Mouse (Mus musculus) lung, embryonic 15.5 days (tissue): ENCODE results near the gene 2310061I04Rik. TPM values are rescaled to one million over a fixed set of nuclear protein-coding genes. Genes with fewer than 3 reads are reported as not detected.

Experiments used
- ATAC-seq: fragments of 200-750 bp; cut with Nextera tagmentation; 2 replicates; pipeline ENCODE4 v1.8.0; 2017; ENCODE audit warnings: moderate number of reproducible peaks, borderline replicate concordance; ENCODE audit not compliant: low FRiP score, low TSS enrichment; ENCODE audit errors: extremely low read depth
- H3K27ac ChIP-seq: fragments of 300-500 bp; sonication (generic); 2 replicates; pipeline ENCODE4 v1.5.1; 2015; ENCODE audit warnings: moderate library complexity, mild to moderate bottlenecking, inconsistent platforms
- H3K27me3 ChIP-seq: fragments of 300-500 bp; sonication (generic); 2 replicates; pipeline ENCODE4 v1.6.1; 2015; ENCODE audit warnings: inconsistent platforms
- H3K36me3 ChIP-seq: fragments of 300-500 bp; sonication (generic); 2 replicates; pipeline ENCODE4 v1.6.1; 2015; ENCODE audit warnings: inconsistent platforms
- H3K4me1 ChIP-seq: fragments of 300-500 bp; sonication (generic); 2 replicates; pipeline ENCODE4 v1.6.1; 2015; ENCODE audit warnings: inconsistent platforms
- H3K4me2 ChIP-seq: fragments of 300-500 bp; sonication (generic); 2 replicates; pipeline ENCODE4 v1.6.1; 2015; ENCODE audit warnings: inconsistent platforms, mild to moderate bottlenecking, moderate library complexity
- H3K4me3 ChIP-seq: fragments of 300-500 bp; sonication (generic); 2 replicates; pipeline ENCODE4 v1.5.1; 2015; ENCODE audit warnings: mild to moderate bottlenecking, inconsistent platforms
- H3K9ac ChIP-seq: fragments of 300-500 bp; sonication (generic); 2 replicates; pipeline ENCODE4 v1.6.1; 2015; ENCODE audit warnings: inconsistent platforms
- H3K9me3 ChIP-seq: fragments of 300-500 bp; sonication (generic); 2 replicates; pipeline ENCODE4 v1.6.1; 2016; ENCODE audit warnings: inconsistent platforms
- WGBS: fragments of 180-500 bp; shearing (Covaris S2); methylation state at CpG from one replicate; pipeline ENCODE4 v1.1.7; 2015; 5-methylcytosine and 5-hydroxymethylcytosine counted together
- polyA plus RNA-seq: library from polyadenylated mRNA; unstranded; fragments of >200 nt; fragmentation: Nextera tagmentation; extraction: Ambion mirVana; gene quantifications from 2 replicates; pipeline ENCODE4 v1.2.1, GENCODE M21; 2015

The 2310061I04Rik gene
- polyA plus RNA-seq, 1 experiment from 2014 or later, result 20.5 TPM

DNA sequence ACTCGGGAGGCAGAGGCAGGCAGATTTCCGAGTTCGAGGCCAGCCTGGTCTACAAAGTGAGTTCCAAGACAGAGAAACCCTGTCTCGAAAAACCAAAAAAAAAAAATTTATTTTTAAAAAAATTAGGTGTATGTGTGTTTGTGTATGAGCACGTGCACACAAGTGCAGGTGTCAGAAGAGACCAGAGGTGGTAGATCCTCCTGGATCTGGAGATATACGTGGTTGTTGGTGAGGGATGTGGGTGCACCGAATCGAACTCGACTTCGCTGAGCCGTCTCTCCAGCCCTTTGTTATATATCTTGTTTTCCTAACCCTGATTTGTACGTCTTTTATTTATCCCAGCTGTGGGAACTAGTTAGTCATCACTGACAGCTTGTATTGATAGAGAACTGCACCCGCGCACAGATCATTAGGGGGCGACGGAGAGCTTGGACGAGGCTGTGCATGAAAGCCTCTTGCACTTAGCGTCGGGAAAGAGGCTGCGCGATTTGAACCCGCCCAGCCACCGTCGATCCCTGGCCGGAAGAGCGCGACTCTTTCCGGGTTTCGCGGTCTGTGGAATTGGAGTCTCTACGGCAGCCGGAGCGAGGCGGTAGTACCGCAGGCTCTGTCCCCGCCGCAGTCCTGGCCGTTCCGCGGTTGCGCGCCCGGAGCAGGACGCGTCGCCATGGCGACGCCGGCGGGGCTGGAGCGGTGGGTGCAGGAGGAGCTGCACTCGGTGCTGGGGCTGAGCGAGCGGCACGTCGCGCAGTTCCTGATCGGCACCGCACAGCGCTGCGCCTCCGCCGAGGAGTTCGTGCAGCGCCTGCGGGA is 17.8 kb downstream of the 2310061I04Rik start, which contains the start of gene Dhx16:
Gene Dhx16 (plus strand): TSS at position 575 of the 813 bp plus-strand sequence.
- H3K27me3 ChIP-seq, result no peaks in the 10 kb centered on the region
- H3K4me3 ChIP-seq, result peak within 1 kb of the TSS; percentile 96
- ATAC-seq, result peak; percentile 86
- H3K27ac ChIP-seq, result peak within 1 kb of the TSS; percentile 69
- peaks cover 52% of the 10 kb centered on the region for H3K36me3 ChIP-seq
- peaks cover 16% of the 10 kb centered on the region for H3K4me1 ChIP-seq
- WGBS, result 5% methylated on average over 66 of the region's 66 CpGs
- no peaks in the 10 kb centered on the region for H3K9me3 ChIP-seq
- H3K9ac ChIP-seq, result peak within 1 kb of the TSS; percentile 82
- peak within 1 kb of the TSS; percentile 76 for H3K4me2 ChIP-seq

DNA sequence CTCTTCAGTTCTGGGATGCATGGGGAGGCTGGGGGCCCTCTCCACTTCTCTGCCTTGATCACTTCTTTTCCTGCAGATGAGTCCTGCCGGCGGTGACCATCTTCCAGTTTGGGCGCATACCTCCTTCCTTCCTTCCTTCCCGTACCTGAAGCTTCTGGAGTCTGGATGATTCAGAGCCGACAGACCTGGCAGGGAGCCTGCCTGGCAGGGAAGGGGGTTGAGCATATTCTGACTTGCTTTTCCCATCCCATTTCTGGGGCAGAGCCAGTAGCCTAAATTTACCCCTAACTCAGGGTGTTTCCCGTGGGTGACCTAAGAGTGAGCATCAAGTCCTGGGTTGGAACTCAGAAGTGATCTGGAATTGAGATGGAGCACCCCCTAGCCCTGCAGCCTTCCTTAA is 22.5 kb downstream of the 2310061I04Rik start:
- Histone ChIP-seq H3K9me3 (no peaks in the 10 kb centered on the region), H3K27ac (no peak overlapping the region), H3K27me3 (no peaks in the 10 kb centered on the region), H3K36me3 (peaks cover 30% of the 10 kb centered on the region), H3K9ac (no peak overlapping the region), H3K4me3 (no peak overlapping the region), H3K4me1 (peaks cover 29% of the 10 kb centered on the region), H3K4me2 (no peak overlapping the region)
- 76% methylated on average over 6 of the region's 6 CpGs for WGBS
- no peak for ATAC-seq

GRCm38 (mm10) chr17:35873774-35874519 is 23.3 kb downstream of the 2310061I04Rik start:
- ATAC-seq, result peak; percentile 23; the same call in 1 of the 2 replicates
- Histone ChIP-seq H3K4me3 (0 out of 2 replicates have a peak overlapping the region, but pooled peaks have one; percentile 2), H3K27ac (no peak overlapping the region; the same call in 1 of the 2 replicates)

DNA sequence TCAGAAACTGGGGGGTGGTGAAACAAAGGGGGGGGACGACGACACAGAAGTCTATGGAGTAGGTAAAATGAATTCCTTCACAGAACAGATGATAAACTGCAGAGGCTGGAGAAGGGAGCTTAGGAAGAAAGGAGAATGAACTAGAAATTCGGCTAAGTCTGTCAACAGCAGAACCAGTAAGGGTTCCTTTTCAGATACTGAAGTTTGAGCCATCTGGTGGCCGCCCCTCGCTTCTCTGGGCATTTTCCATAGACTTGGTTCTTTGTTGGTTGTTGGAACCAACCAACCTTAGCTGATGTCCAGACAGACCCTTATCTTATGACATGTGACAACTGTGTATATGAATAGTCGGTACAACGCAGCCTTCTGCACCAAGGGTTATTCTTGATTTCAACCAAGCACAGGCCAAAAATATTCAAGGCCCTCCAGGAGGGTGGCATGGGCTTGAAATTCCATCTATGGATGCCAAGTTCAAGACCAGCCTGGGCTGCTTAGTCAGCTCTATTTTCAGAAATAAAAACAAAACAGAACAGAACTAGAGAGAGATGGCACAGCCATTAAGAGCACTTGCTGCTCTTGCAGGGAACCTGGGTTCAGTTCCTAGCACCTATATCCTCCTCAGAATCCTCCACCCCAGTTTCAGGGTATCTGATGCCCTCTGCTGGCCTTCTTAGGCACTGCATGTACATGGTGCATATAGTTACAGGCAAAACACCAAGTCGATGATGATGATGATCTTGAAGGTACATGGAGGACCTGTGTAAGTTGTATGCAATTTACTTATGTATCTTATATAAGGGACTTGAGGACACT is 26.1 kb downstream of the 2310061I04Rik start:
- 68% methylated on average over 8 of the region's 8 CpGs for WGBS
- peak overlapping the region; percentile 90 for H3K4me2 ChIP-seq
- peak overlapping the region; percentile 99 for H3K27ac ChIP-seq
- ATAC-seq, result no peak
- H3K36me3 ChIP-seq, result peaks cover 24% of the 10 kb centered on the region
- H3K4me1 ChIP-seq, result peaks cover 51% of the 10 kb centered on the region
- no peaks in the 10 kb centered on the region for H3K9me3 ChIP-seq
- peak overlapping the region; percentile 79 for H3K9ac ChIP-seq
- peak overlapping the region; percentile 73 for H3K4me3 ChIP-seq
- H3K27me3 ChIP-seq, result no peaks in the 10 kb centered on the region

More at GRCm38 (mm10) chr17:35873774-35874519, 23.3 kb downstream of the 2310061I04Rik start:
- 28% methylated on average over 21 of the region's 21 CpGs for WGBS
- H3K4me1 ChIP-seq, result peaks cover 35% of the 10 kb centered on the region
- H3K36me3 ChIP-seq, result peaks cover 30% of the 10 kb centered on the region
- no peaks in the 10 kb centered on the region for H3K9me3 ChIP-seq
- peak overlapping the region; percentile 22; the same call in 1 of the 2 replicates for H3K9ac ChIP-seq
- peak overlapping the region; percentile 46 for H3K4me2 ChIP-seq
- no peaks in the 10 kb centered on the region for H3K27me3 ChIP-seq

- peaks cover 51% of the 10 kb centered on the region for H3K4me1 ChIP-seq
- H3K27me3 ChIP-seq, result no peaks in the 10 kb centered on the region
- peak overlapping the region; percentile 99 for H3K27ac ChIP-seq
- WGBS, result 34% methylated on average over 9 of the region's 9 CpGs
- H3K9ac ChIP-seq, result peak overlapping the region; percentile 79
- H3K9me3 ChIP-seq, result no peaks in the 10 kb centered on the region
- H3K36me3 ChIP-seq, result peaks cover 19% of the 10 kb centered on the region
- H3K4me3 ChIP-seq, result peak overlapping the region; percentile 73
- ATAC-seq, result peak; percentile 9; the same call in 1 of the 2 replicates
- H3K4me2 ChIP-seq, result peak overlapping the region; percentile 90
These were observed 26.9 kb downstream of the 2310061I04Rik start for GRCm38 (mm10) chr17:35870151-35870883.

DNA sequence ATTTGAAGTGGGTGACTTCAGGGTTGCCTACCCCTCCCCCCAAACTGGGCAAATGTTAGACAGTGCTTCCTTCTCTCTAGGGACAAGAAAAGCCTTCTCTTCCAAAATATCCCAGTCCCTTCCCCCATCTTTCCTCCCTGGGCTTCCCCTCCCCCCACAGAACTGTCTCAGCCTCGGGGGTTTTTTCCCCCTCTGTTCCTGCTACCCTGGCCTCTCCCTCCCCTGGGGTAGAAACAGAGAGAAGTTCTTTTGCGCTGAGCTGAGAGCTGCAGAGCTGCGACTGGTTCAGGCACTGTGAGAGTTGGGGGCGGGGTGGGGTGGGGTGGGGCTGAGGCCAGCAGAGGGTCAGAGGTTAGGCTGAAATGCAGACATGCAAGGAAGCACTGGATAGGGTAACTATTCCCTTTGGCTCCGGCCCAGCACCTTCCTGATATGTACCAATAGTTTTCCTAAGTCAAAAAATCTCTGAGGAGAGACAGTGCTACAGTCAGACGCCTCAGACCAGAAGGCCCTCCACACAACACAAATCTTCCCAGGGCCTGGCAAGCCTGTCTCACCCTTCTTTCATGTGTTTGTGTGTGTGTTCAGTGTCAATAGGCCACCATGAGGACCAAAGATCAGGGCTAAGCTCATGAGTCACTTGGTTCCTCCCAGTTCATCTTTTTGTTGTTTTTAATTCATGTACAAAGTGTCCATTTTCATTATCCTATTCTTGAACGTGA is 27.7 kb downstream of the 2310061I04Rik start:
- Histone ChIP-seq H3K27me3 (no peaks in the 10 kb centered on the region), H3K36me3 (peaks cover 11% of the 10 kb centered on the region), H3K9me3 (no peaks in the 10 kb centered on the region), H3K27ac (peak overlapping the region; percentile 99), H3K9ac (peak overlapping the region; percentile 79), H3K4me2 (peak overlapping the region; percentile 90), H3K4me3 (peak overlapping the region; percentile 73), H3K4me1 (peaks cover 56% of the 10 kb centered on the region)
- under 1% methylated on average over 7 of the region's 7 CpGs for WGBS
- 0 out of 2 replicates have a peak, but pooled peaks have one; percentile 4 for ATAC-seq

DNA sequence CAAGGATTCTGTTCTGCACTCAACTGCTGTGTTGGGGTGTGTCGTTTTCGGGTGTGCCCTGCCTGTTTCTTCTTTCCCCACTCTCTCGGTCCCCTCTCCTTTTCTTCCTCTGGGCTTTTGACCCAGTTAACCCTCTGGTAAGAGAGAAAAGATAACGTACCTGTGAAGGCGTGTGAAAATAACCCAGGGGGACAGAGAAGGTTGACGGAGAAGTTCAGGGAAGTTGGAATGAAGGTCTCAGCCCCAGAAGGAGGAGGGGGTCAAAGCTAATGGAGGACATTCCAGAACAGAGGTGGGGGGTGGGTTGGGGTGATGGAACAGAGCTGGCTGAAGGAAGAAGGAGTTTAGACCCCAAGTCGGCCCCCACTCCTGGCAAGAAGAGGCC is 28.3 kb downstream of the 2310061I04Rik start:
- no peak for ATAC-seq

DNA sequence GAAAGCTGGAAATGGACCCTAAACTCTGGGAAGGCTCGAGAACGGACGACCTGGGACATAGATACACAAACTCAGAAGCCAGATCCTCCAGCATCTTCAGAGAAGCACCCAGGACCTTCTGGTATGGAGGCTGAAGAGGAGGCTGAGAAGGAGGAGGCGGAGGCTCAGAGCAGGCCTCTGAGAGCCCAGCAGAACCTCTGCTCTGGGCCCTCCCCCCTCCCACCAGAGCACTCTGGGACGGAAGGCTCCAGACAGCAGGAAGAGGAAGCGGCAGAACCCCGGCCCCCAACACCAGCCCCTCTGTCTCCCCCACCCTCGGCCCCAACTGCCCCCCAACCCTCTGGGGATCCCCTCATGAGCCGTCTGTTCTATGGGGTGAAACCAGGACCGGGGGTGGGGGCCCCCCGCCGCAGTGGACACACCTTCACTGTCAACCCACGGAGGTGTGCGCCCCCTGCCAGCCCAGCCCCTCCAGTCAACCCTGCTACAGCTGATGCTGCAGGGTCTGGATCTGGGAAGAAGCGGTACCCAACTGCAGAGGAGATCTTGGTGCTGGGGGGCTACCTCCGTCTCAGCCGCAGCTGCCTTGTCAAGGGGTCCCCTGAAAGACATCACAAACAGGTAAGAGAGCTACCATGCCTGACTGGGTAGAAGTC is 28.9 kb downstream of the 2310061I04Rik start:
- H3K9ac ChIP-seq, result peak overlapping the region; percentile 79
- peaks cover 5% of the 10 kb centered on the region for H3K36me3 ChIP-seq
- H3K4me3 ChIP-seq, result peak overlapping the region; percentile 73
- WGBS, result 17% methylated on average over 17 of the region's 17 CpGs
- ATAC-seq, result no peak
- H3K4me1 ChIP-seq, result peaks cover 52% of the 10 kb centered on the region
- H3K9me3 ChIP-seq, result no peaks in the 10 kb centered on the region
- H3K27me3 ChIP-seq, result no peaks in the 10 kb centered on the region
- H3K27ac ChIP-seq, result peak overlapping the region; percentile 99
- peak overlapping the region; percentile 90 for H3K4me2 ChIP-seq

More for the DNA sequence above, 28.3 kb downstream of the 2310061I04Rik start:
- peak overlapping the region; percentile 99 for H3K27ac ChIP-seq
- H3K9ac ChIP-seq, result peak overlapping the region; percentile 79
- H3K4me2 ChIP-seq, result peak overlapping the region; percentile 90
- WGBS, result 2% methylated on average over 7 of the region's 7 CpGs
- no peaks in the 10 kb centered on the region for H3K27me3 ChIP-seq
- peak overlapping the region; percentile 73 for H3K4me3 ChIP-seq
- H3K36me3 ChIP-seq, result peaks cover 6% of the 10 kb centered on the region
- peaks cover 57% of the 10 kb centered on the region for H3K4me1 ChIP-seq
- no peaks in the 10 kb centered on the region for H3K9me3 ChIP-seq

GRCm38 (mm10) chr17:35866911-35867890 is 30.0 kb downstream of the 2310061I04Rik start:
- H3K4me2 ChIP-seq, result peak overlapping the region; percentile 90
- H3K4me3 ChIP-seq, result peak overlapping the region; percentile 73
- peaks cover 46% of the 10 kb centered on the region for H3K4me1 ChIP-seq
- ATAC-seq, result no peak
- H3K36me3 ChIP-seq, result peaks cover 5% of the 10 kb centered on the region
- H3K9me3 ChIP-seq, result no peaks in the 10 kb centered on the region
- H3K27me3 ChIP-seq, result no peaks in the 10 kb centered on the region
- peak overlapping the region; percentile 99 for H3K27ac ChIP-seq
- peak overlapping the region; percentile 79 for H3K9ac ChIP-seq
- WGBS, result 4% methylated on average over 26 of the region's 26 CpGs
